Mouse (Mus musculus): ENCODE results near the gene Lekr1. TPM values are rescaled to one million over a fixed set of nuclear protein-coding genes. Genes with fewer than 3 reads are reported as not detected.

The Lekr1 gene
- total and polyA plus RNA-seq, 3 experiments, result 1.8 to 2.5 TPM; not detected in 1

DNA sequence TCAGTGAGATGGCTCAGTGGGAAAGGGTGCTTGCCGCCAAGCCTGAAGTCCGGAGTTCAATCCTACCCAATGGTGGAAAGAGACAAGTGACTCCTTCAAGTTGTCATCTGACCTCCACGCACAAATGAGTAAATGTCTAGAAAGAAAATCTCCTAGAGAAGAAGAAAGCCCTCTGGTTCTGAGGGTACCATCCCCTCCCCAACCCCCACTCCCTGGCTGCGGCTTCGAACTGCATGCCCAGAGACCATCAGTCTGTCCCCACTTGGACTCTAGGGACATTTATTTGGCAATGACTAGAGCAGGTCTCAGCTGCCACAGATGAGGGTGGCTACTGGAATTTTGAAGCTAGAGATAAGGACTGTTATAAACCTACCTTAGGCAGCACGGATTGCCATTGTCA is 193.7 kb downstream of the Lekr1 start:
- TF ChIP-seq POLR2A (IDR thresholded peaks at IDR 0.05; ENCODE audit: control insufficient read depth in 1 of 2, insufficient read depth in 1 of 2, low read depth in 1 of 2, low read length in 2 of 2, poor library complexity in 1 of 2), result no peak
- TF ChIP-seq EP300 (IDR thresholded peaks at IDR 0.05; ENCODE audit: low read depth in 1 of 2, low read length in 2 of 2), result no peak
- TF ChIP-seq USF2 (IDR thresholded peaks at IDR 0.05; ENCODE audit: borderline replicate concordance in 1 of 2, insufficient read depth in 1 of 2, low read depth in 1 of 2, low read length in 2 of 2), result no peak
- TF ChIP-seq JUND (IDR thresholded peaks at IDR 0.05; ENCODE audit: low read depth, low read length), result no peak
- TF ChIP-seq HCFC1 (IDR thresholded peaks at IDR 0.05; ENCODE audit: low read depth, low read length), result no peak
- TF ChIP-seq ELF1 (IDR thresholded peaks at IDR 0.05; ENCODE audit: low read depth, low read length), result no peak
- no peak for TF ChIP-seq KAT2A (conservative IDR thresholded peaks at IDR 0.05; ENCODE audit: low read depth, low read length)
- no peak for TF ChIP-seq ZKSCAN1 (IDR thresholded peaks at IDR 0.05; ENCODE audit: low read depth, low read length)
- TF ChIP-seq ZNF384 (IDR thresholded peaks at IDR 0.05; ENCODE audit: low read depth, low read length), result no peak
- TF ChIP-seq E2F4 (IDR thresholded peaks at IDR 0.05; ENCODE audit: borderline replicate concordance, low read depth, low read length), result no peak
- no peak for TF ChIP-seq TAL1 (IDR thresholded peaks at IDR 0.05; ENCODE audit: low read length)
- TF ChIP-seq TBP (IDR thresholded peaks at IDR 0.05; ENCODE audit: low read depth, low read length), result no peak
- no peak for TF ChIP-seq MXI1 (IDR thresholded peaks at IDR 0.05; ENCODE audit: low read depth, low read length)
- no peak overlapping the region for H3K9ac ChIP-seq (ENCODE audit: control insufficient read depth, low read depth, low read length, poor library complexity, severe bottlenecking)
- H3K27me3 ChIP-seq (ENCODE audit: control insufficient read depth in 1 of 2, insufficient read depth in 2 of 2, low read length in 2 of 2), result peaks cover 2 to 8% of the 10 kb centered on the region in 2 experiments; a peak in 3 of 4 replicates
- no peak overlapping the region for H3K27ac ChIP-seq (ENCODE audit: control insufficient read depth, low read depth, low read length)
- no peaks in the 10 kb centered on the region for H3K36me3 ChIP-seq (ENCODE audit: control insufficient read depth in 1 of 2, insufficient read depth in 2 of 2, low read length in 2 of 2)
- DNase-seq (ENCODE audit: low read depth, low spot score), result no peak
- no peaks in the 10 kb centered on the region for H3K4me1 ChIP-seq (ENCODE audit: control insufficient read depth in 1 of 2, insufficient read depth in 2 of 2, low read length in 2 of 2)
- no peaks in the 10 kb centered on the region for H3K79me2 ChIP-seq (ENCODE audit: control insufficient read depth, insufficient read depth, low read length, poor library complexity)
- H3K4me3 ChIP-seq (ENCODE audit: control insufficient read depth in 1 of 2, insufficient read depth in 1 of 2, low read depth in 2 of 2, low read length in 2 of 2), result no peak overlapping the region
- no peaks in the 10 kb centered on the region for H3K9me3 ChIP-seq (replicated peaks; ENCODE audit: insufficient read depth, low read length)

DNA sequence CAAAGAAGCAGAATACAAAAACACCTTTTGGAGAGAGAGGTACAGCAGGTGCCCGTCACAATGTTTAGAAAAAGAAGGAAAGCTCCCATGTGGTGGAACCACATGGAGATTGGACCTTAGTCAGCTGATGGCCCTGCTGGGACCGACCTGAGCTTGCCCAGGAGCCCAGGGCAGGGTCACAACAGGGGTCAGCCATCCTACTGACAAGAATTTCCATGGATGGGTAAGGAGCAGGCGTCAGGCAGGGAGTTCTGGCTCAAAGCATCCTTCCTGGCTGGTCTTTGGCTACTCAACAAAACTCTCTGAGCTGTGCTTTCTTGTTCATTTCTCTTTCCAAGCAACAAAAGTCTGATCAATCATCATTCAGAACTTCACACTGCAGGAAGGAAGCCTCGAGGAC is 194.9 kb downstream of the Lekr1 start:
- no peak overlapping the region for H3K9ac ChIP-seq (ENCODE audit: control insufficient read depth, low read depth, low read length, poor library complexity, severe bottlenecking)
- peaks cover 2 to 8% of the 10 kb centered on the region in 2 experiments; a peak in 3 of 4 replicates for H3K27me3 ChIP-seq (ENCODE audit: control insufficient read depth in 1 of 2, insufficient read depth in 2 of 2, low read length in 2 of 2)
- H3K36me3 ChIP-seq (ENCODE audit: control insufficient read depth in 1 of 2, insufficient read depth in 2 of 2, low read length in 2 of 2), result no peaks in the 10 kb centered on the region
- no peaks in the 10 kb centered on the region for H3K9me3 ChIP-seq (replicated peaks; ENCODE audit: insufficient read depth, low read length)
- H3K79me2 ChIP-seq (ENCODE audit: control insufficient read depth, insufficient read depth, low read length, poor library complexity), result no peaks in the 10 kb centered on the region
- no peaks in the 10 kb centered on the region for H3K4me1 ChIP-seq (ENCODE audit: control insufficient read depth in 1 of 2, insufficient read depth in 2 of 2, low read length in 2 of 2)
- no peak for DNase-seq (ENCODE audit: low read depth, low spot score)
- no peak overlapping the region for H3K4me3 ChIP-seq (ENCODE audit: control insufficient read depth in 1 of 2, insufficient read depth in 1 of 2, low read depth in 2 of 2, low read length in 2 of 2)
- no peak overlapping the region for H3K27ac ChIP-seq (ENCODE audit: control insufficient read depth, low read depth, low read length)
- TF ChIP-seq ZNF384 (IDR thresholded peaks at IDR 0.05; ENCODE audit: low read depth, low read length) (no peak), CHD1 (IDR thresholded peaks at IDR 0.05; ENCODE audit: low read depth, low read length) (no peak), JUND (IDR thresholded peaks at IDR 0.05; ENCODE audit: low read depth, low read length) (no peak), TCF12 (IDR thresholded peaks at IDR 0.05; ENCODE audit: low read depth, low read length) (no peak), NRF1 (IDR thresholded peaks at IDR 0.05; ENCODE audit: insufficient read depth, low read depth, low read length, poor library complexity, severe bottlenecking) (no peak), MAFK (IDR thresholded peaks at IDR 0.05; ENCODE audit: borderline replicate concordance, low read depth, low read length) (no peak)

All from MEL (cell line).